Mouse (Mus musculus) R1 (cell line): ENCODE results near the gene Olfr523.

Experiments
- DNase-seq: peaks from one replicate; pipeline ENCODE4 v3.0.0-alpha.2; 2018; ENCODE audit warnings: low read depth, low spot score

Olfr523 gene

GRCm38 (mm10) chr7:140179176-140179575 lies 6.2 kb downstream of the Olfr523 start:
- DNase-seq, result no peak

DNA sequence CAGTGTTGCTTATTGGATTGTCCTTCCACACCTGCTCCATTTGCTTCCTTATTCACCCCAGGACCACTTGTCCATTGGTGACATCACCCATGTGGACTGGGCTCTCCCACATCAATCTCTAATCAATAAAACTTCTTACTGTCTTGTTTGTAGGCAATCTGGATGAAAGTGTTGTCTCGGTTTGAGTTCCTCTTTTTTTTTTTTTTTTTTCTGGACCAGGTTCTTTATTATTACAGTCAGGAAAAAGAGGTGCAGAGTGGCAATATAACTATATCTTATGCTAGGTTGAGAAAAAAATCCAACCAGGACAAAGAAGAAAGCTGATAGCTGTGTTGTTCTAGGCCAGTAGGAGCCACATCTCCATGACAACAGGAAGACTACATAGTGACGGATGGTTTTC lies 7.7 kb downstream of the Olfr523 start:
- no peak for DNase-seq

DNA sequence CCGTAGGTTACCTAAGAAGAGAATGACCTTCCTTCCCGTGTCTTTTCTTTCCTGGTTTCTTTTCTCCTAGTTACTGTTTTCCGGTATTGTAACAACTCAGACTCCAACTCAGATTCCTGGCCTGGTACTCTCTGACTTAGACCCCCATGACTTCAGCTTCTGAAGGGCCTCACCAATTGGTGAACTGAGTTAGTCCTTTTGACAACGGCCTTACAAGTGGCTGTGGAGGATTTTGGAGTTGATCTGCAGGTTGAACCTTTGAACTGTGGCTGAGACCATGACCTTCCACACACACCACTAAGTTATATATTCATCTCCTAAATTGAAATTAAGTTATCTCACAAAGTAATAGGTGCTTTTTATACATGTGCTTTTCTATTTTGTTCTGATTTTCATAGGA lies 11.2 kb downstream of the Olfr523 start:
- DNase-seq, result no peak

DNA sequence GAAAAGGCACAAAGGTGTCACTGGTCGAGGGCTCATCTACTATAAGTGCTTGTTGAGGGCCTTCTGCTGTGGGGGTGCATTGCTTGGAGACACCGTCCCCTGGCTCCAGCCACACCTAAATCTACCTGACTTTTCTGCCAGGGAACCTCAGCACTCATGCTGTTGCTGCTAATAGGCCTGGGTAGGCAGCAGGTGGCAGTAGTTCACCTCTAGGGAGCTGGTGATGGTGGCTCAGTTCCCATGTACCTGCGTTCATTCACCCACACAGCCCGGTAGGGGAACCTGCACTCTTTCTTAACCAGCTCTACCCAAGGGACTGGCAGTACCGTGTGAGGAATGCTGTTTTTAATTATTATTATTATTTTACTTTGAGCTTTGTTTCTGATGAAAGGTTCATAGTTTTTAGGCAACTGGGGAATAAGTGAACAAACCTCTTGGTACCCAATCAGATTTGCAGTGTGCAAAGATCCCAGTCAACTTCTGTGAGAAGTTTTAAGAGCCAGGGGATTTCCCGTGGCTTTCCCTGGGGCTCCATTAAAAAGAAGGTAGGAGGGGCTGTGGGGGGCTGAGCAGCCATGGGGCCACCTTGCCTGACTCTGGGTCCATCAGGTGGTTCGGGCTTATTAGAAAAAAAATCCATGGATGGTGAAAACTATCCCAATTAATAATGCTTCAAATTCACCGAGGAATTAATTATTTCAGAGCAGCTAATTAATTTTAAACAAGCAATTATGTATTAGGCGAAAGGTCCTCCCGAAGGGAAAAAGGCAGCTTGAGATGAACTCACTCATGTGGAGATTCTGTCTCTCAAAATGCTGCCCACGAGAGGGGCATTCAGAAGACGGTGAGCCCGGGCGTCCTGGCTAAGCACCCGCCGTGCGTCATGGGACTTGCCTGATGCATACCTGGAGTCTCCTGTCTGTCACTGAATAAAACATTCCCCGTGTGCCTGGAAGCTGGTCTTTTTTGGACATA lies 13.9 kb downstream of the Olfr523 start:
- DNase-seq, result peak; percentile 49

- DNase-seq, result no peak
These were observed 14.8 kb downstream of the Olfr523 start for GRCm38 (mm10) chr7:140187721-140188390.

DNA sequence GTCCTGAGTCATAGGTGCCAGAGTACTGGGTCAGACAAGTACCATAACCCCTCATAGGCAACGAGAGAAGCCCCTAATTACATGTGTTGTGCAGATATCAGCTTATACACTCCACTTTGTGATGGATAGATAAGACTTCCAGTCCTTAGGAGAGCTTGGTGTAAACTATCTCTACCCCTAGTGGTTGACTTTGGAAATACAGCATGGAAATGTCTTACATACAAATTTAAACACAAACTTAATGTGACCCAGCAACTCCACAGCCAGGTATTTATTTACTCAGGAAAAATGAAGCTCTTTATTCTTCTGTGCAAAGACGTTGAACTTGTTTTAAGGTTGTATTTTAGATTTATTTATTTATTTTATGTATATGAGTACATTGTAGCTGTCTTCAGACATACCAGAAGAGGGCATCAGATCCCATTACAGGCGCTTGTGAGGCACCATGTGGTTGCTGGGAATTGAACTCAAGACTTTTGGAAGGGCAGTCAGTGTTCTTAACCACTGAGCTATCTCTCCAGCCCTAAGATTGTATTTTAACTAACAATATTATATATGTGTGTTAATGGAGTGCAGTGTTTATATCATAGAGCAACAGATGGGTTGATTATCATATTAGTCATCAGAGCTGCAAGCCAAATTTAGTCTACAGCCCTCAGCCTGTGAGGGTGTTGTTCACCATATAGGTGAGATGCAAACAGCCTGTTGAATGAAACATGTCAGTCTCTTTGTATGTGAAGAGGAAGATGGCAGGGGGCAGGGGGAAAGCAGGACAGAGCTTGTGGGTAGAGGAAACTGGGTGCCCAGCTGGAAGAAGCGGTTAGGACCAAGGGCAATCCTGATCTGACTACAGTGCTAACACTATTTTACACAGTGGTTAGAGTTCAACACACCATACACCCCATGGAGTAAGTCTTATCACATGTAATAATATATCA lies 15.6 kb downstream of the Olfr523 start:
- DNase-seq, result peak; percentile 72

DNA sequence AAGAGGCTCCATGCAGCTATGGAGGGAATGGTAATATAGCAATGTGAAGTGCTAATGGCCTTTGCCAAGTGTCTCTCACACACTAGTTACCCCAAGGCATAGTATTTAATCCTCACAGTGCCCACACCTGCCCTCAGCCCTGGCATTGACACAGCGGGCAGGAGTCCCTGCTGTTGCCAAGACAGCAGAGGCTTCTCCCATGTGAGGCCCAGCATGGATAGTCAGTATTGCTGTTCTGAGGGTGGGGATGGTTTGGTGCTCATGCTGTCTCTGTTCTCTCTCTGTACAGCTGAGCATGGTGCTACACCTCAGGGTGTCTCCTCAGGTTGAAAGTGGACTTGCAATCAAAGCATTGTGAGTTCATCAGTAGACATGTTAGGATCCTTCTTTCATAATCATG lies 17.4 kb downstream of the Olfr523 start:
- no peak for DNase-seq

DNA sequence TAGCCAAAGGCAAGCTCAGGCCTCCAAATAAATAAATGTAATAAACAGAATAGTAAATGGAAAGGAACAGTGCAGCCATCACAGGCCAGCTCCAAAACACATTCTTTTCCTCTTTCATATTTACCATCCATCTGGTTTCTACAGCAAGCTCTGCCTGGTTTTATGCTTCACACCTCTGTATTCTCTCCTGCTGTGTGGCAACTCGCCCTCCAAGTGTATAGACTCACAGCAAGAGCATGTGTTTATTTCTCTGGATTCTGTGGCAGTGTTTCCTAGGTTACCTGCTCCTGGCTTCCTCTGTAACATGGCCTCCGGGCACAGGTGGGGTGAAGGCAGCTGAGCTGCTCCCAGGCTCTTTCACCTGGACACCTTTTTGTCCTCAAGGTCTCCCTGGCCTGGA lies 19.4 kb downstream of the Olfr523 start:
- peak; percentile 10 for DNase-seq

GRCm38 (mm10) chr7:140192851-140193250 lies 19.8 kb downstream of the Olfr523 start:
- no peak for DNase-seq

DNA sequence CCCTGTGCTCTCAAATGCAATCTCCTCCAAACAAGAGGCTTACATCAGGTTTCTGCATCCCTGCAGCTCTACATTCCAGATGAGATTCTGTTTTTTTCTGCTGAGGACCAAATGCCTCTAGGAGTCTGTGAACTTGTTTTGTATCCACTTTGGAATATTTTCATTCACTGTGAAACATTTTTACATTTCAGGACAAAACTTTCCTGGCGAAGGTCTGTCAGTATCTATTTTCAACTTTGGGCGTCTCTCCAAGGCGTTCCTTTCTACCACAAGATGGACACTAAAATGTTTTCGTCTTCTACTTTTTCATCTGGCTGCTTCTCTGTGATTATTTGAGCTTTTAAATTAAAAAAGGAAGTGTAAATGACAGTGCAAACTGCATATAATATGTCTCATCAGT lies 21.0 kb downstream of the Olfr523 start:
- DNase-seq, result no peak

DNA sequence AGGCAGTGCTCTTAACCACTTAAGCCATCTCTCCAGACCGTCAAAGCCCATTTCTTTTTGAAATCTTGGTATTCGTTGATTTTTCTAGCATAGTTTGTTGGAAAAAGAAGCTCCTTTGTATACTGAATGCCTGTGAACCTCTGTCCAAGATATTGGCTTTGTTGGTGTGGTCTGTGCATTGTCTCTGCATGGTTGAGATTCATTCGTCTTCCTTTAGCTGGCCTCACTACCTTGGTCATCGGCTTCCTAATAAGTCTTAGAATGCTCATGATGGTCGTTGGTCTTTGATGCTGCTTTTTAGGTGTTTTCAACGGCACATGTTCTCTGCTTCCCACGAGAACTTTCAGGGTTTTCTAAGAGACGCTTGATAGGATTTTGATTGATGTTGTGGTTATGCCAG lies 23.0 kb downstream of the Olfr523 start:
- no peak for DNase-seq

GRCm38 (mm10) chr7:140201090-140201489 lies 28.1 kb downstream of the Olfr523 start:
- no peak for DNase-seq

GRCm38 (mm10) chr7:140205864-140206263 lies 32.8 kb downstream of the Olfr523 start, which contains the start of gene Olfr524:
Gene Olfr524, minus strand, starts transcription at chr7:140205964.
- DNase-seq, result no peak

GRCm38 (mm10) chr7:140206904-140207303 lies 33.9 kb downstream of the Olfr523 start:
- DNase-seq, result no peak

DNA sequence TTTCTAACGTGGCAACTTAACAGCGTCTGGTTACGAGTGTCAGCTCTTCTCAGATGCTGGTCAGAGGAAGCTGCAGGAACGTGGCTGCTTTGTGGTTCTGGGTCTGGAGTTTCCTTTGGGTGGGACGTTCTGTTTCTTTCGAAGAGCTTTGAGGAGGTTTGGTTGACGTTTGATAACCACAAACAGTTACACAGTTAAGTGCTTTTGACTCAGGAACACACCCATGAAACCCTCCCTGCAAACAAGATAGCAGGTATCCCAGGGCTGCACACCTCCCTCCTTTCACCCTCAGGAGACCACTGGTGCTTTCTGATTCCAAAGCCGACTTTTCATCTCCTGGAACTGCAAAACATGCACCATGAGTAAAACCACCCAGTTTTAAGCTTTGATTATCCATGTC lies 35.1 kb downstream of the Olfr523 start:
- DNase-seq, result no peak

- no peak for DNase-seq
These were observed 35.7 kb downstream of the Olfr523 start for GRCm38 (mm10) chr7:140208677-140209076.

DNA sequence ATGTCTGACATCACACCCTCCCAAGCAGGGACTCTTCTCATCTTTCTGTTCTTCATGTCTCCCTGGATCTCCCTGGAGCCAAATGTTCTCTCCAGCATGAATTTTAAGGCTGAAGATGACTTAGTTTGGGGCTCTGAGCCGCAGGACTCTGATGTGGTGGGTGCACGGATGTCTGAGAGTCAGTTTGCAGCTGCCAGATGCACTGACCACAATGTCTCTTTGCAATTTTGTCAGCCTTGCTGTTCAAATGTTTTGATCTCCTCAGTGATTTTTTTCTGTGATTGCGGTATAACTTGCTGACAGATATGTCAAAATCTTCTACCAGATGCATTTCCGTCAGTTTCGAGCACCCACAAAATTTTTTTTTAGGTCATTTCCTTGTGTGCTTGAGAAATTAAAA lies 40.8 kb downstream of the Olfr523 start:
- DNase-seq, result no peak

GRCm38 (mm10) chr7:140217967-140218366 lies 45.0 kb downstream of the Olfr523 start, which contains the start of gene Cd163l1:
Gene Cd163l1, plus strand, starts transcription at chr7:140218267.
- DNase-seq, result no peak

GRCm38 (mm10) chr7:140219268-140219667 lies 46.3 kb downstream of the Olfr523 start:
- peak; percentile 17 for DNase-seq

- no peak for DNase-seq
These were observed 47.4 kb downstream of the Olfr523 start for GRCm38 (mm10) chr7:140220375-140220774.

DNA sequence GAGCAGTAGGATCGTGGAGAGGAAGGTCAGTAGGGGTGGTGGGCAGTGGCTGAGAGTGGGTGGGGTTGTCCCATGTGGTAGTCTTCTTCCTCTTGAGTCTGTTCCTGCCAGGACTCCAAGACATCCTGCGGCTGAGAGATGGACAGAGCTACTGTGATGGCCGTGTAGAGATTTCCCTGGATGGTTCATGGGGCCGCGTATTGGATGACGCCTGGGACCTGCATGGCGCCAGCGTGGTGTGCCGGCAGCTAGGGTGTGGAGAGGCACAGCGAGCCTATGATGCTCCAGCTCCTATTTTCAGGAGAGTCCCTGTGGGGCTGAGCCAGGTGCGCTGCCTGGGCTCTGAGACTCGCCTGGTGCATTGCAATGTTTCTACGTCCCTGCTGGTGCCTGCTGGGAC lies 51.2 kb downstream of the Olfr523 start:
- no peak for DNase-seq
